Comparison of ENCODE assay signal across 26 mouse cellular contexts in genomic region chr3:130894168-130894814, GRCm38 (mm10).
DNase-seq lines count a peak whose midpoint lies in the region; ATAC-seq lines count a peak whose summit lies in the region.
"Had no signal": no experiment of that assay in that cellular context is flagged by ENCODE, and none has a peak within 500 bp of the region (broad histone marks: within the 10 kb centered on the region; RNA-seq: fewer than 3 reads in every experiment).

No protein-coding gene starts in this region.

- peak; percentile 33 for DNase-seq in heart, adult 11 months
- no peak for DNase-seq in heart, adult 9 months (ENCODE audit: low spot score in 2 of 2)
- peak; percentile 13 for DNase-seq in gonadal fat pad, adult 2 months (ENCODE audit: low read depth)
- DNase-seq in left cerebral cortex, adult 11 months (ENCODE audit: low spot score): no peak
- no peak for DNase-seq in kidney, postnatal 10 days
- DNase-seq in kidney, postnatal 4 days: no peak
- DNase-seq in lung, postnatal 14 days: no peak
- DNase-seq: adrenal gland, adult 8-10 months; B cell, adult 2 months; cerebellum, adult 11 months; cerebellum, adult 8-10 months; cerebellum, postnatal 14 days; embryo, embryonic 11 days; gastrocnemius, postnatal 10 days; heart, postnatal 10 days; heart, postnatal 4 days; kidney, adult 18-20 months had no signal

- H3K4me1 ChIP-seq in intestine, embryonic 15.5 days (replicated peaks): no peaks in the 10 kb centered on the region
- H3K4me1 ChIP-seq: embryonic facial prominence, embryonic 15.5 days; forebrain, embryonic 10.5 days; hindbrain, embryonic 13.5 days had no signal

- H3K27ac ChIP-seq in intestine, embryonic 15.5 days: no peak overlapping the region
- H3K27ac ChIP-seq: embryonic facial prominence, embryonic 15.5 days; forebrain, embryonic 10.5 days; heart, embryonic 10.5 days; hindbrain, embryonic 13.5 days; hindbrain, postnatal 0 days had no signal

- H3K4me3 ChIP-seq in intestine, embryonic 15.5 days (replicated peaks): no peak overlapping the region
- H3K4me3 ChIP-seq: embryonic facial prominence, embryonic 15.5 days; erythroblast, embryonic 14.5 days; forebrain, embryonic 10.5 days; heart, embryonic 10.5 days; hindbrain, embryonic 13.5 days had no signal

- peak; percentile 59; the same call in 1 of the 2 replicates for ATAC-seq in intestine, embryonic 15.5 days
- ATAC-seq: forebrain, embryonic 14.5 days; hindbrain, postnatal 0 days had no signal

- H3K4me2 ChIP-seq in intestine, embryonic 15.5 days (replicated peaks): no peak overlapping the region
- H3K4me2 ChIP-seq: embryonic facial prominence, embryonic 15.5 days; hindbrain, embryonic 13.5 days had no signal

- no peaks in the 10 kb centered on the region for H3K27me3 ChIP-seq in intestine, embryonic 15.5 days (replicated peaks)
- H3K27me3 ChIP-seq: embryonic facial prominence, embryonic 15.5 days; hindbrain, embryonic 13.5 days had no signal

- H3K36me3 ChIP-seq in intestine, embryonic 15.5 days: no peaks in the 10 kb centered on the region
- H3K36me3 ChIP-seq: embryonic facial prominence, embryonic 15.5 days; forebrain, embryonic 10.5 days; G1E; heart, embryonic 10.5 days; hindbrain, embryonic 13.5 days had no signal

- WGBS in intestine, embryonic 15.5 days: 57% methylated on average over 7 of the region's 7 CpGs

- H3K9me3 ChIP-seq in intestine, embryonic 15.5 days: no peaks in the 10 kb centered on the region
- H3K9me3 ChIP-seq: embryonic facial prominence, embryonic 15.5 days; forebrain, embryonic 10.5 days; heart, embryonic 10.5 days had no signal

- no peak overlapping the region for H3K9ac ChIP-seq in intestine, embryonic 15.5 days
- H3K9ac ChIP-seq: embryonic facial prominence, embryonic 15.5 days; hindbrain, embryonic 13.5 days had no signal

Comparison
In these comparisons a context has a peak if more than half of its experiments do, and no peak if none do; other contexts are left out.
1. DNase-seq: peak in heart, adult 11 months (single experiment) and gonadal fat pad, adult 2 months (single experiment); none in heart, adult 9 months (0 of 2), left cerebral cortex, adult 11 months (single experiment), kidney, postnatal 10 days (single experiment), kidney, postnatal 4 days (0 of 2) and lung, postnatal 14 days (single experiment).